8 mouse cellular contexts compared by ENCODE assay signal in genomic region chr9:107982681-107983346, GRCm38 (mm10). TPM values are rescaled to one million over a fixed set of nuclear protein-coding genes. Genes with fewer than 3 reads are reported as not detected.
DNase-seq lines count a peak whose midpoint lies in the region; ATAC-seq and TF ChIP-seq lines count a peak whose summit lies in the region.

Gene Gm20661 (plus strand): TSS chr9:107983058.

- TF ChIP-seq CTCF in testis, adult 2 months (IDR thresholded peaks at IDR 0.05; ENCODE audit: control insufficient read depth, insufficient read depth, insufficient replicate concordance, low read depth, low read length) = no peak
- no peak for TF ChIP-seq CTCF in lung, adult 2 months (IDR thresholded peaks at IDR 0.05; ENCODE audit: insufficient read depth, low read length)

- no peak for TF ChIP-seq POLR2A in testis, adult 2 months (IDR thresholded peaks at IDR 0.05; ENCODE audit: control insufficient read depth, low read depth, low read length)
- TF ChIP-seq POLR2A in lung, adult 2 months (IDR thresholded peaks at IDR 0.05; ENCODE audit: borderline replicate concordance, extremely low read depth, low read depth, low read length) = peak; percentile 32; the same call in 1 of the 2 replicates

- no peak within 1 kb of the TSS for H3K4me3 ChIP-seq in testis, adult 2 months (ENCODE audit: control insufficient read depth, low read depth, low read length)
- H3K4me3 ChIP-seq in embryonic facial prominence, embryonic 13.5 days = peak within 1 kb of the TSS; percentile 80
- peak within 1 kb of the TSS; percentile 78 for H3K4me3 ChIP-seq in heart, embryonic 12.5 days
- H3K4me3 ChIP-seq in kidney, embryonic 16.5 days (ENCODE audit: low read length) = peak within 1 kb of the TSS; percentile 60
- H3K4me3 ChIP-seq in lung, adult 2 months (replicated peaks; ENCODE audit: extremely low read depth, low read depth, low read length) = peak within 1 kb of the TSS; percentile 14
- H3K4me3 ChIP-seq in neural tube, embryonic 14.5 days (ENCODE audit: low read depth, low read length) = peak within 1 kb of the TSS; percentile 46; the same call in 1 of the 2 replicates

- no peak for DNase-seq in testis, postnatal 14 days (ENCODE audit: low spot score)
- peak; percentile 44 for DNase-seq in lung, adult 2 months
- DNase-seq in cerebellum, adult 18-20 months = no peak

- no peaks in the 10 kb centered on the region for H3K9me3 ChIP-seq in embryonic facial prominence, embryonic 13.5 days
- H3K9me3 ChIP-seq in heart, embryonic 12.5 days (replicated peaks) = no peaks in the 10 kb centered on the region
- no peaks in the 10 kb centered on the region for H3K9me3 ChIP-seq in kidney, embryonic 16.5 days (ENCODE audit: low read length)
- H3K9me3 ChIP-seq in neural tube, embryonic 14.5 days (ENCODE audit: control insufficient read depth, low read length) = no peaks in the 10 kb centered on the region

- no peaks in the 10 kb centered on the region for H3K36me3 ChIP-seq in testis, adult 2 months (ENCODE audit: control insufficient read depth, insufficient read depth, low read length)
- H3K36me3 ChIP-seq in embryonic facial prominence, embryonic 13.5 days = no peaks in the 10 kb centered on the region
- H3K36me3 ChIP-seq in heart, embryonic 12.5 days = peaks cover 25% of the 10 kb centered on the region
- H3K36me3 ChIP-seq in kidney, embryonic 16.5 days (ENCODE audit: insufficient read depth, low read length) = no peaks in the 10 kb centered on the region
- no peaks in the 10 kb centered on the region for H3K36me3 ChIP-seq in neural tube, embryonic 14.5 days (ENCODE audit: control insufficient read depth, insufficient read depth, low read length)

- ATAC-seq in embryonic facial prominence, embryonic 13.5 days (ENCODE audit: insufficient number of reproducible peaks, insufficient read depth, low FRiP score, low TSS enrichment, low read depth) = peak; percentile 66
- peak; percentile 73 for ATAC-seq in heart, embryonic 12.5 days (ENCODE audit: insufficient number of reproducible peaks, low FRiP score)
- ATAC-seq in kidney, embryonic 16.5 days (ENCODE audit: low FRiP score, low TSS enrichment) = peak; percentile 83
- 0 out of 2 replicates have a peak, but pooled peaks have one; percentile 12 for ATAC-seq in neural tube, embryonic 14.5 days (ENCODE audit: low read depth)

- H3K9ac ChIP-seq in embryonic facial prominence, embryonic 13.5 days = peak within 1 kb of the TSS; percentile 90
- H3K9ac ChIP-seq in heart, embryonic 12.5 days = peak within 1 kb of the TSS; percentile 84
- H3K9ac ChIP-seq in kidney, embryonic 16.5 days (replicated peaks; ENCODE audit: low read length) = peak within 1 kb of the TSS; percentile 70
- H3K9ac ChIP-seq in neural tube, embryonic 14.5 days (replicated peaks; ENCODE audit: low read depth, low read length) = 0 out of 2 replicates have a peak within 1 kb of the TSS, but pooled peaks have one; percentile 29

- H3K27ac ChIP-seq in testis, adult 2 months (ENCODE audit: control insufficient read depth, insufficient read depth, low read depth, low read length) = peak within 1 kb of the TSS; percentile 51
- H3K27ac ChIP-seq in embryonic facial prominence, embryonic 13.5 days = peak within 1 kb of the TSS; percentile 100
- H3K27ac ChIP-seq in heart, embryonic 12.5 days (ENCODE audit: poor library complexity, severe bottlenecking) = peak within 1 kb of the TSS; percentile 100
- peak within 1 kb of the TSS; percentile 99 for H3K27ac ChIP-seq in kidney, embryonic 16.5 days (ENCODE audit: low read length)
- H3K27ac ChIP-seq in neural tube, embryonic 14.5 days (ENCODE audit: low read depth, low read length) = peak within 1 kb of the TSS; percentile 82

- H3K4me2 ChIP-seq in embryonic facial prominence, embryonic 13.5 days = peak within 1 kb of the TSS; percentile 89
- peak within 1 kb of the TSS; percentile 78 for H3K4me2 ChIP-seq in heart, embryonic 12.5 days
- peak within 1 kb of the TSS; percentile 58 for H3K4me2 ChIP-seq in kidney, embryonic 16.5 days (replicated peaks; ENCODE audit: low read depth, low read length)
- H3K4me2 ChIP-seq in neural tube, embryonic 14.5 days (ENCODE audit: low read depth, low read length) = peak within 1 kb of the TSS; percentile 67; the same call in 1 of the 2 replicates

- peaks cover 10% of the 10 kb centered on the region for H3K4me1 ChIP-seq in testis, adult 2 months (ENCODE audit: control insufficient read depth, insufficient read depth, low read length)
- peaks cover 62% of the 10 kb centered on the region for H3K4me1 ChIP-seq in embryonic facial prominence, embryonic 13.5 days
- peaks cover 63% of the 10 kb centered on the region for H3K4me1 ChIP-seq in heart, embryonic 12.5 days (replicated peaks)
- H3K4me1 ChIP-seq in kidney, embryonic 16.5 days (ENCODE audit: insufficient read depth, low read length) = peaks cover 35% of the 10 kb centered on the region
- H3K4me1 ChIP-seq in lung, adult 2 months (ENCODE audit: control insufficient read depth, insufficient read depth, low read length) = peaks cover 33% of the 10 kb centered on the region
- H3K4me1 ChIP-seq in neural tube, embryonic 14.5 days (ENCODE audit: control insufficient read depth, insufficient read depth, low read length) = no peaks in the 10 kb centered on the region

- WGBS in embryonic facial prominence, embryonic 13.5 days = 13% methylated on average over 14 of the region's 14 CpGs
- WGBS in heart, embryonic 12.5 days = 9% methylated on average over 14 of the region's 14 CpGs
- 8% methylated on average over 14 of the region's 14 CpGs for WGBS in kidney, embryonic 16.5 days
- WGBS in lung, adult 2 months = 27% methylated on average over 14 of the region's 14 CpGs
- WGBS in neural tube, embryonic 14.5 days = 56% methylated on average over 14 of the region's 14 CpGs

- H3K27me3 ChIP-seq in testis, adult 2 months (ENCODE audit: control insufficient read depth, insufficient read depth, low read length) = no peaks in the 10 kb centered on the region
- H3K27me3 ChIP-seq in embryonic facial prominence, embryonic 13.5 days = no peaks in the 10 kb centered on the region
- H3K27me3 ChIP-seq in heart, embryonic 12.5 days (replicated peaks) = no peaks in the 10 kb centered on the region
- H3K27me3 ChIP-seq in kidney, embryonic 16.5 days (ENCODE audit: insufficient read depth, low read length) = no peaks in the 10 kb centered on the region; the same call in 1 of the 2 replicates
- peaks cover 9% of the 10 kb centered on the region for H3K27me3 ChIP-seq in neural tube, embryonic 14.5 days (ENCODE audit: control insufficient read depth, insufficient read depth, low read length)

RNA-seq across cellular contexts. Expression of gene Gm20661, which starts in this region (rescaled TPM):
- not detected in 2 replicates for polyA plus RNA-seq in testis, adult 2 months (2012; rRNA removed)
- 7.2 and 9.9 TPM in 2 replicates for polyA plus RNA-seq in embryonic facial prominence, embryonic 13.5 days (2015; fragmentation: Nextera tagmentation; extraction: Ambion mirVana)
- 4.4 and 5.2 TPM in 2 replicates for polyA plus RNA-seq in heart, embryonic 12.5 days (2016; fragmentation: Nextera tagmentation; extraction: Ambion mirVana)
- 5.3 and 7.5 TPM in 2 replicates for polyA plus RNA-seq in kidney, embryonic 16.5 days (2015; fragmentation: Nextera tagmentation; extraction: Ambion mirVana)
- polyA plus RNA-seq in lung, adult 2 months (2012; rRNA removed) = 3.3 and 5.5 TPM in 2 replicates
- 0.58 and 1.8 TPM in 2 replicates for polyA plus RNA-seq in neural tube, embryonic 14.5 days (2014; fragmentation: Nextera tagmentation; extraction: Ambion mirVana)

Comparison
In these comparisons a context has a peak if more than half of its experiments do, and no peak if none do; other contexts are left out.
1. ATAC-seq: peak in every context shown above with its lines; median percentile 83 in kidney, embryonic 16.5 days; 73 in heart, embryonic 12.5 days; 66 in embryonic facial prominence, embryonic 13.5 days; 12 in neural tube, embryonic 14.5 days.
2. H3K9ac ChIP-seq: peak in every context shown above with its lines; median percentile 90 in embryonic facial prominence, embryonic 13.5 days; 84 in heart, embryonic 12.5 days; 70 in kidney, embryonic 16.5 days; 29 in neural tube, embryonic 14.5 days.